Mouse (Mus musculus): ENCODE measurements around the gene Bcl9l.

The Bcl9l gene

GRCm38 (mm10) chr9:44497624-44498377 is 15.2 kb downstream of the Bcl9l start:
- DNase-seq (ENCODE audit: low read depth, low spot score), result peak; percentile 70

DNA sequence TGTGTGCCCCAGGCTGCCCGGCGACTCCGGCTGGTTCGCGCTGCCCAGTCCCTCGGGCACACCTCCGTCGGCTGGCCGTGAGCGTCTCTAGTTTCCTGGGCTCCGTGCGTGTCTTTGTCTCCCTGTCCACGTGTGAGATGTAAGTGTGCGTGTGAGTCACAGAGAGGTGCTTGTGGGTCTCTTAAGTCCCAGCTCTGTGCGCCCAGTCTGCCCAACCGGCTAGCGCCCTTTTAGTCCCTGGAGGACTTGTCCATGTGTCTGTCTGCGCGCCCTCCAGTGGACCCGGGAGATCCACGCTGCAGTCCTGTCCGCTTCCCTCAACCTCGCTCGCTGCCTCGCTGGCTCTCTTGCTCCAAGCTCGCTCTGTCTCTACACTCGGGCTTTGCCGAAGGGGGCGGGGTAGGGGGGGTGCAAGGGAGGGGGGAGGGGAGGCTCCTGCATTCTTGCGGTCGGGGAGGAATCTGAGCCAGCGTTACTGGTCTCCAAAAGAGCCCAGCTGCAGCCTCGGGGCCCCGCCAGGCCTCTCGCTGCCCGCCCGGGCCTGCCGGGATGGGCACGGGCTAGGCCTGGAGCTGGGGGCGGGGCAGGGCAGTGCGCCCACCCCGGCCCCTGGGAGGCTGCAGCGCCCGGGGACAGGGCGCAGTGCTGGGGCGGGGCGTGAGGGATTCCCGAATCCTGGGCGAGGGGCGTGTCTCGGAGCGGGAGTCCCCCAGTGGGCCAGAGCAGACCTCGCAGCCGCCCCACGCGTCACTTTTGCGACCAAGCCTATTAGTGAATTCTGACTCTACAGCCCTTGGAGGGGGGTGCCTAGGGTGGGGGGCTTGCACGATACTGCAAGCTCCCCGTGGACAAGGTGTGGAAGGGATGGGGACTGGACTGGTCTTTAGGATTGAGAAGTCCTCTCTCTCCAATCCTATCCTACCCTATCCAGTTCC is 16.1 kb downstream of the Bcl9l start:
- peak; percentile 83 for DNase-seq (ENCODE audit: low read depth, low spot score)

DNA sequence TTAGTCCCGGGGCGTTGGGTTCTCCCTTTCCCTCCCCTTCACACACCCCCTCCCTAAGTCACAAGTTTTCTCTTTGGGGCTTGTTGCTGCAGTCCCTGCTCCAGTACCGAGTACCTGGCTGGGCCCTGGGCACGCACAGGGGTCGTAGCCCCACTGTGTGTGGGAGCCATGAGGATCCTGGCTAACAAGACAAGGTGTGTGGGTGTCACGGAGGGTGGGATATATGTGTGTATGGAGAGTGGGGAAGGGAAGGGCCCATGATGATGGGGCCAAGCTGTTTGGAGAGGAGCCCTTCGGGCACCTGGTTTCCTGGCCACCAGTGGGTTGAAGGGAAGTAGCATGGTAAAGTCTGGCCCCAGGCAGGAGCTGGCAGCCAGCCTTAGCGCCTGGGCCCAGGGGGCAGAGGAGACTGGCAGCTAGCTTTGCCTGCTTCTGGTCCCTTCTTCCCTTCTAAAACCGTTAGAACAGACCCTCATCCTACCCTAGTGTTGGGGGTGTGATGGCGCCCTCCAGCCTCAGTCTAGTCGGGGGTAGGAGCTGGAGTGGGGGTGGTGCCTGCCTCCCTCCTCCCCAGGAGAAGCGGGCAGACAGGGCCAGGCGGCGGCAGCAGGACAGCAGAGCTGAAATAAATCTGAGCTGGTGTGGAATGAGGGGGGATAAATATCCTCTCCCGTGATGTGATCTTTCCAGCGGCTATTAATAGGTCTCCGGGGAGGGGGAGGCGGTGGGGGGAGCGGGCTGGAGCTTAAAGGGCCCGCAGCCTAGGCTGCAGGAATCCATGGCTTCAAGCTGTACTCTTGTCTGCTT is 16.9 kb downstream of the Bcl9l start:
- peak; percentile 53 for DNase-seq (ENCODE audit: low read depth, low spot score)

DNA sequence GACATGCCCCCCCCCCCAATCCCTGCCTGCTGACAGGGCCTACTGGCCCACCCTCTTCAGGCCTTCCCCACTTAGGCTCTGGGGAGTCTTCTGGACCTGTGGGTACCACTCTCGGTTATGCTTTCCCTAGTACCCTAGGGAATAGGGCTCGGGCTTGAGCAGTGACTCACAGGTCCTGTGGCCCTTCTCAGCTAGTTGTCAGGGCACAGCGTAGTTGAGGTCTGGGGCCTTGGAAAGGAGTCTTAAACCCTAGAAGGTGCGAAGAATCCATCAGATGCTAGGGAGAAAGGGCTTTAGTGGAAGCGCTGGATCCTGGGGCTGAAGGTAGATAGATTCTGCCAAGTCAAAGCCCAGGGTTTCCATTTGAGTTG is 17.5 kb downstream of the Bcl9l start:
- no peak for DNase-seq (ENCODE audit: low read depth, low spot score)

DNA sequence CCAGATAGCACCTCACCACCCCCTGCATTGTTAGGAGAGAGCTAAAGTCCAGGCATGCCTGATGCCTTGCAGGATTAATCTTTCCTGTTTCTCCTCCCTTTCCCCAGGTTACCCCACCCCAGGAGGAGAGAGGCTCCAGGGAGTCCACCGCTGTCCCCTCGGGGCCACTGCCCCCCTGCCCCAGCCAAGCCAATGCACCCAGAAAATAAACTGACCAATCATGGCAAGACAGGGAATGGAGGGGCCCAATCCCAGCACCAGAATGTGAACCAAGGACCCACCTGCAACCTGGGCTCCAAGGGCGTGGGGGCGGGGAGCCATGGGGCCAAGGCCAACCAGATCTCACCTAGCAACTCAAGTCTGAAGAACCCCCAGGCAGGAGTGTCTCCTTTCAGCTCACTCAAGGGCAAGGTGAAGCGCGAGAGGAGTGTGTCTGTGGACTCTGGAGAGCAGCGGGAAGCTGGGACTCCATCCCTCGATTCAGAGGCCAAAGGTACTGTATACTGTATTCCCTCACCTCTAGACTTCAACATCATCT is 18.1 kb downstream of the Bcl9l start:
- DNase-seq (ENCODE audit: low read depth, low spot score), result no peak

- peak; percentile 49 for DNase-seq (ENCODE audit: low read depth, low spot score)
These were observed 18.7 kb downstream of the Bcl9l start for GRCm38 (mm10) chr9:44501206-44501879.

DNA sequence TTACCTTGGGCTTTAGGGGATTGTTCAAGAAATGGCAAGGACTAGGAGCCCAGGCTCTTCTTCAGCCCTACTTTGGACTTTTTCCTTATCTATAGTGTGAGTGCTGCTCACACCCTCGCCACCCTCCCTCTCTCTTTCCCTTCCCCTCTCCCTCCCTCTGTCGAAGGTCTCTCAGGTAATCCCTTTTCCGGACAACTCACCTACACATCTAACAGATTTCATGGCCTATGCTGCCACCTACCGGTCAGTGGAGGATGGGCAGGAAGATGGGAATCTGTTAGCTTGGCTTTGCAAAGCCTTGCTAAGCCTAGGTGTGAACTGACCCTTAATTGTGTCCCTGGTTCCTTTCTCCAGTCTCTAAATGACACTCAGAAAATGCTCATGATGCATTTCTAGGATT is 19.4 kb downstream of the Bcl9l start:
- DNase-seq (ENCODE audit: low read depth, low spot score), result peak; percentile 90

GRCm38 (mm10) chr9:44504893-44505823 is 22.5 kb downstream of the Bcl9l start:
- no peak for DNase-seq (ENCODE audit: low read depth, low spot score)

- DNase-seq (ENCODE audit: low read depth, low spot score), result no peak
These were observed 23.3 kb downstream of the Bcl9l start for GRCm38 (mm10) chr9:44505824-44506467.

GRCm38 (mm10) chr9:44506566-44506965 is 23.9 kb downstream of the Bcl9l start:
- no peak for DNase-seq (ENCODE audit: low read depth, low spot score)

GRCm38 (mm10) chr9:44507345-44507744 is 24.7 kb downstream of the Bcl9l start:
- DNase-seq (ENCODE audit: low read depth, low spot score), result no peak

DNA sequence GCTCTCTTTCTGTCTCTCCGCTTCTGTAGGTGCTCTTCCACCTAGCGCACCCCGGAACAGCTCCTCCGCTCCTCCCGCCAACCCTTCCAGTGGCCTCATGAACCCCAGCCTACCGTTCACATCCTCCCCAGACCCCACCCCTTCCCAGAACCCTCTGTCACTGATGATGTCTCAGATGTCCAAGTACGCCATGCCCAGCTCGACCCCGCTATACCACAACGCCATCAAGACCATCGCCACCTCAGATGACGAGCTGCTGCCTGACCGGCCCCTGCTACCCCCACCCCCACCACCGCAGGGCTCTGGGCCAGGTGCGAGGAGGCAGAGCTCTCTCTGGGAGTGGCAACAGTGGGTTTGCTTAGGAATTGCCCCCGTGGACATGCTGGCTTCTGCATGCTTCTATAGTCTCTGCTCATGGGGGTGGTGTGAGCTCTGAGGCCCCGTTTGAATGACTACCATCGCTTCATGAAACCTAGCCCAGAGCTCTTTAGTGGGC is 25.5 kb downstream of the Bcl9l start:
- DNase-seq (ENCODE audit: low read depth, low spot score), result no peak

DNA sequence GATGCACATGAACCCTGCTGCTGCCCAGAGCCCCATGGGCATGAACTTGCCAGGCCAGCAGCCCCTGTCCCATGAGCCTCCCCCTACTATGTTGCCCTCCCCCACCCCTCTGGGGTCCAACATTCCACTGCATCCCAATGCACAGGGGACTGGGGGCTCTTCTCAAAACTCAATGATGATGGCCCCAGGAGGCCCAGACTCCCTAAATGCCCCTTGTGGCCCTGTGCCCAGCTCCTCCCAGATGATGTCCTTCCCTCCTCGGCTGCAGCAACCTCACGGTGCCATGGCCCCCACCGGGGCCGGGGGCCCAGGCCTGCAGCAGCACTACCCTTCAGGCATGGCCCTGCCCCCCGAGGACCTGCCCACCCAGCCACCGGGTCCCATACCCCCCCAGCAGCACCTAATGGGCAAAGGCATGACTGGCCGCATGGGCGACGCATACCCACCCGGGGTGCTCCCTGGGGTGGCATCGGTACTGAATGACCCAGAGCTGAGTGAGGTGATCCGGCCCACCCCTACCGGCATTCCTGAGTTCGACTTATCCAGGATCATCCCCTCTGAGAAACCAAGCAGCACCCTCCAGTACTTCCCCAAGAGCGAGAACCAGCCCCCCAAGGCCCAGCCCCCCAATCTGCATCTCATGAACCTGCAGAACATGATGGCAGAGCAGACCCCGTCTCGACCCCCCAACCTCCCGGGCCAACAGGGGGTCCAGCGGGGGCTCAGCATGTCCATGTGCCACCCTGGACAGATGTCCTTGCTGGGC is 26.3 kb downstream of the Bcl9l start:
- no peak for DNase-seq (ENCODE audit: low read depth, low spot score)

DNA sequence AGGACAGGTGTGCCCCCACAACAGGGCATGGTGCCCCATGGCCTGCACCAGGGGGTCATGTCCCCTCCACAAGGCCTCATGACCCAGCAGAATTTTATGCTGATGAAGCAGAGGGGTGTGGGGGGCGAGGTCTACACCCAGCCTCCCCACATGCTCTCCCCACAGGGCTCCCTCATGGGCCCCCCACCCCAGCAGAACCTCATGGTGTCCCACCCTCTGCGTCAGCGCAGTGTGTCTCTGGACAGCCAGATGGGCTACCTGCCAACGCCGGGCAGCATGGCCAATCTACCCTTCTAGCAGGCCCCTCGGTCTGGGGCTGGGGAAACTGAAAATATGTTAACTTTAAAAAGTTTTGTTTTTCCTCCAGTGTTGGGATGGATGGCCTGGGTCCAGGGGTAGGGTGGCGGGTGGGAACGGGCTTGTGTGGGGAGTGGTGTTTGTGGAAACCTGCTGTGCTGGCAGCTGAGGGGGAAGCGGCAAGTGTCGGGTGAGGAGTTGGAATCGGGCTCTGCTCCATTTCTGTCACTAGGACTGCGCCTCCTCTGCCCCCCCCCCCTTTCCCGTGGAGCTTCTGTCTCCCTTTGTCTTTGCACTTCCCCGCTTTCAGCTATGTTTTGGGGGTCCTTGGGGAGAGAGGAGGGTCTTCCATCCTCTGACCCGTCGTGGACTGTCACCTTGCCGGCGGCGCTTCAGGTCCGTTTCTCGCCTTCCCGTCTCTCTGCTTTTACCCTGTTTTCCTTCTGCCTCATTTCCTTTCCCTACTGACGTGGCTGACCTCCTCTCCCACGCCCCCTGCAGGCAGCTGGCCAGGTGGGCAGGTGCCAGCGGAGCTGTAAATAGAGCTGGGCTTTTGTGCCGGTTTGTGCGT is 27.1 kb downstream of the Bcl9l start:
- peak; percentile 68 for DNase-seq (ENCODE audit: low read depth, low spot score)

- DNase-seq (ENCODE audit: low read depth, low spot score), result no peak
These were observed 27.8 kb downstream of the Bcl9l start for GRCm38 (mm10) chr9:44510355-44510871.

- DNase-seq (ENCODE audit: low read depth, low spot score), result no peak
These were observed 28.4 kb downstream of the Bcl9l start for GRCm38 (mm10) chr9:44510872-44511601.
